Mouse (Mus musculus) forebrain, embryonic 14.5 days (tissue): ENCODE data around the gene Gtf2i. TPM values are rescaled to one million over a fixed set of nuclear protein-coding genes. Genes with fewer than 3 reads are reported as not detected.

Experiments
- ATAC-seq: fragments of 200-750 bp; cut with Nextera tagmentation; 2 replicates; pipeline ENCODE4 v1.8.0; 2017; ENCODE audit warnings: mild to moderate bottlenecking, moderate library complexity
- DNase-seq: peaks from one replicate; pipeline ENCODE4 v3.0.0-alpha.2; 2015; ENCODE audit warnings: low spot score
- H3K27ac ChIP-seq: fragments of 300-500 bp; sonication (generic); 2 replicates; pipeline ENCODE4 v1.5.1; 2014; ENCODE audit warnings: low read depth, mild to moderate bottlenecking, control low read depth, low read length, moderate library complexity
- H3K27me3 ChIP-seq: fragments of 300-500 bp; sonication (generic); replicated peaks from 2 replicates; pipeline ENCODE4 v1.6.1; 2014; ENCODE audit warnings: low read length, control low read depth, mixed read lengths; ENCODE audit not compliant: control insufficient read depth, insufficient read depth
- H3K36me3 ChIP-seq: fragments of 300-500 bp; sonication (generic); 2 replicates; pipeline ENCODE4 v1.6.1; 2014; ENCODE audit warnings: low read length, control low read depth; ENCODE audit not compliant: control insufficient read depth, insufficient read depth
- H3K4me1 ChIP-seq: fragments of 300-500 bp; sonication (generic); 2 replicates; pipeline ENCODE4 v1.6.1; 2014; ENCODE audit warnings: antibody characterized with exemption, low read length, control low read depth; ENCODE audit not compliant: control insufficient read depth, insufficient read depth
- H3K4me2 ChIP-seq: fragments of 300-500 bp; sonication (generic); 2 replicates; pipeline ENCODE4 v1.6.1; 2014; ENCODE audit warnings: mild to moderate bottlenecking, control low read depth, low read length
- H3K4me3 ChIP-seq: fragments of 300-500 bp; sonication (generic); 2 replicates; pipeline ENCODE4 v1.5.1; 2014; ENCODE audit warnings: low read depth, low read length, control low read depth
- H3K9ac ChIP-seq: fragments of 300-500 bp; sonication (generic); 2 replicates; pipeline ENCODE4 v1.6.1; 2014; ENCODE audit warnings: mild to moderate bottlenecking, low read length, control low read depth, moderate library complexity
- H3K9me3 ChIP-seq: fragments of 300-500 bp; sonication (generic); replicated peaks from 2 replicates; pipeline ENCODE4 v1.6.1; 2016; ENCODE audit warnings: low read length, control low read depth, mixed read lengths; ENCODE audit not compliant: control insufficient read depth
- WGBS: fragments of 180-500 bp; shearing (Covaris S2); extraction: QIAGEN DNeasy Blood & Tissue Kit; methylation state at CpG from one replicate; pipeline ENCODE4 v1.1.7; 2014; 5-methylcytosine and 5-hydroxymethylcytosine counted together
- polyA plus RNA-seq: library from polyadenylated mRNA; unstranded; fragments of >200 nt; fragmentation: Nextera tagmentation; extraction: Ambion mirVana; gene quantifications from 2 replicates; pipeline ENCODE4 v1.2.1, GENCODE M21; 2014

The Gtf2i gene
- polyA plus RNA-seq, 1 experiment from 2014 or later = 111 TPM

DNA sequence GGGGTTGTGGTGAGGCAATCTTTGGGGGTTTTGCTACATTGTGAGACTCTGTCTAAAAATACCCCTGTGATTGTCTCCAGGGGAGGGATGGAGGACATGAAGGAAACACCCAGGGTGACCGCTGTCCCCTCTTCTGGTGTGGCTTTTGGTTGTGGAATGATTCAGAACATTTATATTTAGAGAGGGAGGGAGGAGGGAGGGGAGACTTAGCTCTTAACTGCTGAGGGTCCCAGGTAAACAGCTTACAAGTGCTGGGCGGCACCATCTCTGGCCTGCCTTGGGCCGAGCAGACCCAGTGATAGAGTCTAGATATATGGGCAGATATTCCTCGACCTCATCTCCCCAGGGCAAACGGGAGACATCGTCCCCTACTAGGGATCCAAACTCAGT lies 86.3 kb downstream of the Gtf2i start:
- no peak overlapping the region for H3K9ac ChIP-seq
- DNase-seq = no peak
- H3K4me2 ChIP-seq = no peak overlapping the region
- H3K27ac ChIP-seq = no peak overlapping the region
- no peak overlapping the region for H3K4me3 ChIP-seq
- no peaks in the 10 kb centered on the region for H3K36me3 ChIP-seq
- 79% methylated on average over 6 of the region's 6 CpGs for WGBS
- no peaks in the 10 kb centered on the region for H3K4me1 ChIP-seq
- no peaks in the 10 kb centered on the region for H3K27me3 ChIP-seq
- no peaks in the 10 kb centered on the region for H3K9me3 ChIP-seq
- no peak for ATAC-seq

DNA sequence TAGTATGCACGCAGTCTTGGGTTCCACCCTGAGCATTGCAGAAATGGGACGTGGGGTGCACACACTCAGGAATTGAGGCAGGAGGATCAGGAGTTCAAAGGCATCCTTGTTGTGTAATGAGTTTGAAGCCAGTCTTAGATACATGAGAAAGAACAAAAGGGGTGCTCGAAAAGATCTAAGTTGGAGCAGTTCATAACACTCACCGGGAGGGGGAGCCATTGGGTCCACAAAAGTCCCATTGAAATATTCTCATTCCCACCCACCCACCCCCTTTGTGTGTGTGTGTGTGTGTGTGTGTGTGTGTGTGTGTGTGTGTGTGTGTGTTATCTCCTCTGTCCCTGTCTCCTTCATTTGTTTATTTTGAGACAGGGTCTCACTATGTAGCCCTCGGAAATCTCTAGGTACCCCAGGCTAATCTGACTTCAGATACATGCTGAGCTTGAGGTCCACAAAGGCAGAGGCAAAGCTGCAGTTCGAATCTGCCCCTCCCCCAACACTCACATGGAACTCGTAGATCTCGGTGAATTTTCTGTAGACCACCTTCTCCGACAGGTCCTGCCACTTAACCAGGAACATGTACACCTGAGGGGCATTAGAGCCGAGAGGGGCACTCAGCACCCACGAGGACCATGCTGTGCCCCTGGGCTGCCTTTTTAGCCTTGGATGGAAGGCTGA lies 86.8 kb downstream of the Gtf2i start:
- no peak overlapping the region for H3K27ac ChIP-seq
- WGBS = 40% methylated on average over 11 of the region's 11 CpGs
- ATAC-seq (no peak), DNase-seq (peak; percentile 38)
- no peaks in the 10 kb centered on the region for H3K9me3 ChIP-seq
- no peak overlapping the region for H3K9ac ChIP-seq
- H3K4me2 ChIP-seq = no peak overlapping the region
- no peak overlapping the region for H3K4me3 ChIP-seq
- no peaks in the 10 kb centered on the region for H3K36me3 ChIP-seq
- H3K4me1 ChIP-seq = no peaks in the 10 kb centered on the region
- H3K27me3 ChIP-seq = no peaks in the 10 kb centered on the region

DNA sequence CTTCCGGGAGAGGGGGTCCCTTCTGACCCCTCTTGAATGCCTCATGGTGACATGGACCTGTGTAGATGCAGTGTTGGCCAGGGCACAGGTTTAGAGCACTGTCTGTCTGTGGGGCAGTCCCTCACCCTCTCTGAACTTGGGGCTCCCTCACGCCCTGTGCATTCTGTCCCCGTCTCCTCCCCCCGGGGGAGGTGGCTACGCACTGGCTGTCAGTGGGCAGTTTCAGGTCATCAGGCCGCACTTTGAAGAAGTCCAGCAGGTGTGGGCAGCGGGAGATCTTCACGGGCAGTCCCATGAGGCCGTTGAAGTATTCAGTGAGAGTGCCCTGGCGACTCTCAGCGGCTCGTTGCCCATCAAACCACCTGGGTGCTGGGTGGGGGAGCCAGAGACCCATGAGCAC lies 87.6 kb downstream of the Gtf2i start:
- H3K27me3 ChIP-seq = no peaks in the 10 kb centered on the region
- no peaks in the 10 kb centered on the region; the same call in 1 of the 2 replicates for H3K4me1 ChIP-seq
- H3K9me3 ChIP-seq = no peaks in the 10 kb centered on the region
- no peak overlapping the region for H3K27ac ChIP-seq
- ATAC-seq (no peak), DNase-seq (no peak)
- WGBS = 81% methylated on average over 12 of the region's 12 CpGs
- H3K9ac ChIP-seq = 0 out of 2 replicates have a peak overlapping the region, but pooled peaks have one; percentile 8
- no peaks in the 10 kb centered on the region for H3K36me3 ChIP-seq
- no peak overlapping the region for H3K4me2 ChIP-seq
- no peak overlapping the region for H3K4me3 ChIP-seq

DNA sequence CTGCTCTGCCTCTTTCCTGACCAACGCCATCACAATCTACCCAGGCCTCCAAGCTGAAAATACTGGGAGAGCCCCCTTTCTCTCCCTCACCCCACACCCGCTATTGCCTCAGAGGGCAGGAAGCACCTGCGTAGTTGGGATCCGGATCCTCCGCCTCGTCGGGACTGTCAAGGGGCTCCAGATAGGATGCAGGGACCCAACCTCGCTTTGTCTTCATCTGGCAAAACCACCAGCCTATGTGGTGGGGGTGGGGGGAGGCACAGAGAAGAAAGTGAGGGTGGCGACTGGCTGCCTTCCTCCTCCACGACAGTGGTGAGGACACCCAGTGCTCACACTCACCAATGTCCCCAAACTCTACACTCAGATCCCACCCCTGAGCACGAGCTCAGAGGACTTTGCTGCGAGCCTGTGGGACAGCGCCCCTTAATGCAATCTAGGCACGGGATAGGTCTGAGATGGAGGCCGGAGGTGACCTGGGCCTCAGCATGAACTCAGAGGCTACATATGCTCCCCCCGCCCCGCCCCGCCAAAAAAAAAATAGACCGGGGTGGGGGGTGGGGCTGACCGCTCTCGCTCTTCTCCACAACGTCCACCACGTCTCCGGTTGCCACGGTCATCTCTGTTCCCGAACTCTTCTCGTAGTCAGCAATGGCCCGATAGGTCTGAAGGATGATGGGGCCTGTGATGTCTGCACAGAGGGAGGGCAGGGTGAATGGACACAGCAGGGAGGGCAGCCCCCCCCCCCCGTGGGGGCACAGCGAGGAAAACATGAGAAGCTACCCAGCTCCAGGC lies 89.3 kb downstream of the Gtf2i start:
- 0 out of 2 replicates have a peak, but pooled peaks cover 3% of the 10 kb centered on the region for H3K27me3 ChIP-seq
- DNase-seq (no peak), ATAC-seq (no peak)

DNA sequence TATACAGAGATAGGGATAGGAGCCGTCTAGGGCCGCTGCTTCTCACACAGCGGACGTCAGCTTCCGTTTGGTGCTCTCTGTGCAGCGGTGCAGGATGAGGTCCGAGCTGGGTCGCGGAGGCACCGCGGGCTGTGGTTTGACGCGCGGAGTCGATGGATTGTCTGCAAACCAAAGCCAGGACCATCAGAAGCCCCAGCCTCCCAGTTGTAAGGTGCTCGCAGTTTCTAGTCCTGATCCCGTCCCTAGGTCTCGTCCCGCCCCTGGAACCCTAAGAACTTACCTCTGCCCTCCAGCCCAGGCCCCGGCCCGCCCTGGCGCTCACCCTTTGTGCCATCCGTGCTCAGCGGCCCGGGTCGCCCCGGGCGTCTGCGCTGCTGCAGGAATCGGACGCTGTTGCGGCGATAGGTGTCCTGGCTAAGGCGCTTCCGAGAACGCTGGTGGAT lies 92.8 kb downstream of the Gtf2i start:
- no peaks in the 10 kb centered on the region for H3K9me3 ChIP-seq
- peak overlapping the region; percentile 22 for H3K4me3 ChIP-seq
- no peaks in the 10 kb centered on the region; the same call in 1 of the 2 replicates for H3K4me1 ChIP-seq
- WGBS = 4% methylated on average over 36 of the region's 36 CpGs
- peaks cover 6% of the 10 kb centered on the region; the same call in 1 of the 2 replicates for H3K36me3 ChIP-seq
- no peak for DNase-seq
- 0 out of 2 replicates have a peak, but pooled peaks cover 3% of the 10 kb centered on the region for H3K27me3 ChIP-seq
- H3K9ac ChIP-seq = peak overlapping the region; percentile 50; the same call in 1 of the 2 replicates
- H3K4me2 ChIP-seq = peak overlapping the region; percentile 58
- ATAC-seq = no peak
- no peak overlapping the region for H3K27ac ChIP-seq

More for the DNA sequence above, 89.3 kb downstream of the Gtf2i start:
- no peak overlapping the region for H3K4me3 ChIP-seq
- no peaks in the 10 kb centered on the region for H3K36me3 ChIP-seq
- 86% methylated on average over 30 of the region's 30 CpGs for WGBS
- no peak overlapping the region for H3K27ac ChIP-seq
- H3K4me1 ChIP-seq = no peaks in the 10 kb centered on the region; the same call in 1 of the 2 replicates
- H3K9ac ChIP-seq = no peak overlapping the region
- H3K9me3 ChIP-seq = no peaks in the 10 kb centered on the region
- no peak overlapping the region for H3K4me2 ChIP-seq

DNA sequence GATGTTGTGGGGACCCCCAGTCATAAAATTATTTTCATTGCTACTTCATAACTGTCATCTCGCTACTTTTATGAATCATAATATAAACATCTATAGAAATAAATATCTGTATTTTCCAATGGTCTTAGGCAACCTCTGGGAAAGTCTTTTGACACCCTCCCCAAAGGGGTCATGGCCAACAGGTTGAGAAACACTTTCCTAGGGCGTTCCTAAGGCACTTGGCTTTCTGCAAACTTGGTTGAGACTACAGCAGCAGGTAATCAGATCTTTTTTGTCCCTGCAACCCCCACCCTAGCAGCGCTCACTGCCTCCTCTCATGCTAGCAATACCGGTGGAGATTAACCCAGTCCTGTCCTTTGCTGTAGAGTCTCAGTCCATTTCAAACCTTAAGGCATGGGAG lies 93.3 kb downstream of the Gtf2i start:
- no peak overlapping the region for H3K9ac ChIP-seq

DNA sequence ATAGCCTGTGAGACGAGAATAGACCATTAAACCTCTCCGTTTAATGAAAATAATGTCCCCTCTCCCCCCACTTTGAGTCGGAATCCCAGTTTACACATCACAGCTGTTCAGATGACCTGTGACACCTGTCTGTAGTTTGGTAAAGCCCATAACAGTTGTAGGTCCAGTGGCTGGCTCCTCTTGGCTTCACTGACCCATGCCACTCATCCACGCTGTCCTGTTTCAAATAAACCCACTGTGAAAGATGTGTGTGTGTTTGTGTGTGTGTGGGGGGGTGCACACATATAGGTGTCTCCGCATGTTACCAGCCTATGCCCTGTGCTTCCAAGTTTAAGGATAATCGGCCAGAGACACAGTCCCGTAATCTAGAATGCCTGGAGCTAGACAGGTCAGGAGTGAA lies 96.7 kb downstream of the Gtf2i start:
- H3K4me3 ChIP-seq = no peak overlapping the region
- 94% methylated on average over 7 of the region's 7 CpGs for WGBS
- no peak overlapping the region for H3K4me2 ChIP-seq
- 0 out of 2 replicates have a peak, but pooled peaks cover 3% of the 10 kb centered on the region for H3K27me3 ChIP-seq
- no peak overlapping the region for H3K9ac ChIP-seq
- H3K9me3 ChIP-seq = no peaks in the 10 kb centered on the region
- ATAC-seq (no peak), DNase-seq (no peak)
- H3K4me1 ChIP-seq = no peaks in the 10 kb centered on the region; the same call in 1 of the 2 replicates
- peaks cover 9% of the 10 kb centered on the region for H3K36me3 ChIP-seq
- no peak overlapping the region for H3K27ac ChIP-seq

More for the DNA sequence above, 93.3 kb downstream of the Gtf2i start:
- H3K9me3 ChIP-seq = no peaks in the 10 kb centered on the region
- H3K36me3 ChIP-seq = peaks cover 6% of the 10 kb centered on the region; the same call in 1 of the 2 replicates
- ATAC-seq (no peak), DNase-seq (no peak)
- 48% methylated on average over 4 of the region's 4 CpGs for WGBS
- 0 out of 2 replicates have a peak overlapping the region, but pooled peaks have one; percentile 22 for H3K4me3 ChIP-seq
- H3K27me3 ChIP-seq = 0 out of 2 replicates have a peak, but pooled peaks cover 3% of the 10 kb centered on the region
- peak overlapping the region; percentile 58; the same call in 1 of the 2 replicates for H3K4me2 ChIP-seq
- H3K27ac ChIP-seq = no peak overlapping the region
- no peaks in the 10 kb centered on the region; the same call in 1 of the 2 replicates for H3K4me1 ChIP-seq

DNA sequence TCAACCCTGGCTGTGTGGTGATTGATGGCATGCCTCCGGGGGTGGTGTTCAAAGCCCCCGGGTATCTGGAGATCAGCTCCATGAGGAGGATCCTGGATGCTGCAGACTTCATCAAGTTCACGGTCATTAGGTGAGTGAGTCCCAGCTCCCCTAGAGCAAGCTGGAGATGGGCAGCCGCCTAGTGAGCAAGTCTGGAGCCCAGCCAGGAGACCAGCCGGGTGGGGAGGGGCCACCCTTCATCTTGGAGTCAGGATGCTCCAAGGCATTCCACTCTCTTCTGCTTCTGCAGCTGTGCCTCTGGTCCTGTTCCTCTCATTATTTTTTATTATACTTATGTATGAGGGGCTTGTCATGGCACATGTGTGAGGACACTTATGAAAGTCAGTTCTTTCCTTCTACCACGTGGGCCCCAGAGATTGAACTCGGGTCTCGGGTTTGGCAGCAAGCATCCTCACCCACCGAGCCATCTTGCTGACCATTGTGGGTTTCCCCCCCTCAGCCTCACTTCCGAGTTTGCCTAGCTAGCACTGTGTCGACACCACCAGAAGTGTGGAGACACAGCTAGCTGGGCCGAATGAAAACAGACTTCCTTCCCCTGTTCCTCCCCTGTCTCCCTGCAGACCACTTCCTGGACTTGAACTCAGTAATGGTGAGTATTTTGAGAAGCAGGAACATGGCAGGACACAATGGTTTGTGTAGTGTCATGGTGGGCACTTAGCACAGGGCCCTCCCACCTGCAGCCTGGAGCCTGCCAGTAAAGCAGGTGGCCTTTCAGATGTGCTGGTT lies 100.3 kb downstream of the Gtf2i start:
- Histone ChIP-seq H3K36me3 (peaks cover 11% of the 10 kb centered on the region), H3K27ac (no peak overlapping the region), H3K4me3 (no peak overlapping the region), H3K4me2 (no peak overlapping the region), H3K27me3 (no peaks in the 10 kb centered on the region), H3K9ac (no peak overlapping the region), H3K9me3 (no peaks in the 10 kb centered on the region), H3K4me1 (no peaks in the 10 kb centered on the region)
- ATAC-seq = no peak
- DNase-seq = peak; percentile 34
- 73% methylated on average over 12 of the region's 12 CpGs for WGBS
